Mouse (Mus musculus) spleen, adult 10 weeks (tissue): ENCODE results near the gene Fancm. TPM values are rescaled to one million over a fixed set of nuclear protein-coding genes. Genes with fewer than 3 reads are reported as not detected.

ENCODE experiments used
- polyA plus RNA-seq: library from polyadenylated mRNA; stranded (reverse); fragments of 350-450 nt; fragmentation: Illumina TruSeq; extraction: RNeasy Lipid Tissue Mini Kit (QIAGEN cat#74804); gene quantifications from one replicate; pipeline ENCODE4 v1.2.3, GENCODE M21; 2015; ENCODE audit warnings: low replicate concordance; ENCODE audit not compliant: insufficient read depth

Gene Fancm
- 11.5 TPM for polyA plus RNA-seq

GRCm38 (mm10) chr12:65075085-65075732, at the start of gene Fancm:
Gene Fancm (plus strand): TSS chr12:65075603.

GRCm38 (mm10) chr12:65036190-65036870, 39.1 kb upstream of the Fancm start, which contains the start of gene Prpf39:
Gene Prpf39 (plus strand): TSS chr12:65036333.

GRCm38 (mm10) chr12:65073611-65074178, 1.7 kb upstream of the Fancm start, which contains the start of gene Fkbp3:
Gene Fkbp3 (minus strand): TSS chr12:65074007.

GRCm38 (mm10) chr12:65172021-65172951, 96.9 kb downstream of the Fancm start, which contains the start of gene Mis18bp1:
Gene Mis18bp1 (minus strand): TSS chr12:65172604.

Other genes starting within 250 kb of the Fancm start
- gene Gm527, start 157.7 kb upstream of the Fancm start, polyA plus RNA-seq = 7.8 TPM
- 25.9 TPM for gene Klhl28, start 110.1 kb upstream of the Fancm start, polyA plus RNA-seq
- 32.2 TPM for gene Togaram1, start 109.8 kb upstream of the Fancm start, polyA plus RNA-seq
- gene Prpf39, start 39.3 kb upstream of the Fancm start, polyA plus RNA-seq = 146 TPM
- gene Fkbp3, start 1.6 kb upstream of the Fancm start, polyA plus RNA-seq = 167 TPM
- gene Mis18bp1, start 97.0 kb downstream of the Fancm start, polyA plus RNA-seq = 7.1 TPM
- gene Wdr20rt, start 149.9 kb downstream of the Fancm start, polyA plus RNA-seq = not detected